Mouse (Mus musculus) neural tube, embryonic 12.5 days (tissue): ENCODE data around the gene Mrps33. TPM values are rescaled to one million over a fixed set of nuclear protein-coding genes. Genes with fewer than 3 reads are reported as not detected.

Source experiments
- ATAC-seq: fragments of 200-750 bp; cut with Nextera tagmentation; 2 replicates; pipeline ENCODE4 v1.8.0; 2017; ENCODE audit warnings: low read depth, mild to moderate bottlenecking, moderate TSS enrichment, moderate library complexity; ENCODE audit not compliant: low FRiP score
- H3K27ac ChIP-seq: fragments of 300-500 bp; sonication (generic); 2 replicates; pipeline ENCODE4 v1.5.1; 2016
- H3K27me3 ChIP-seq: fragments of 300-500 bp; sonication (generic); replicated peaks from 2 replicates; pipeline ENCODE4 v1.6.1; 2016; ENCODE audit warnings: mild to moderate bottlenecking
- H3K36me3 ChIP-seq: fragments of 300-500 bp; sonication (generic); 2 replicates; pipeline ENCODE4 v1.6.1; 2016; ENCODE audit warnings: mild to moderate bottlenecking
- H3K4me1 ChIP-seq: fragments of 300-500 bp; sonication (generic); 2 replicates; pipeline ENCODE4 v1.6.1; 2016
- H3K4me2 ChIP-seq: fragments of 300-500 bp; sonication (generic); replicated peaks from 2 replicates; pipeline ENCODE4 v1.6.1; 2016; ENCODE audit warnings: mild to moderate bottlenecking
- H3K4me3 ChIP-seq: fragments of 300-500 bp; sonication (generic); 2 replicates; pipeline ENCODE4 v1.5.1; 2016
- H3K9ac ChIP-seq: fragments of 300-500 bp; sonication (generic); 2 replicates; pipeline ENCODE4 v1.6.1; 2016; ENCODE audit warnings: mild to moderate bottlenecking
- H3K9me3 ChIP-seq: fragments of 300-500 bp; sonication (generic); 2 replicates; pipeline ENCODE4 v1.6.1; 2016; ENCODE audit warnings: mild to moderate bottlenecking
- WGBS: fragments of 180-500 bp; shearing (Covaris S2); methylation state at CpG from one replicate; pipeline ENCODE4 v1.1.7; 2016; 5-methylcytosine and 5-hydroxymethylcytosine counted together
- polyA plus RNA-seq: library from polyadenylated mRNA; unstranded; fragments of >200 nt; fragmentation: Nextera tagmentation; extraction: Ambion mirVana; gene quantifications from 2 replicates; pipeline ENCODE4 v1.2.1, GENCODE M21; 2016

The Mrps33 gene
- 231 and 233 TPM in 2 replicates for polyA plus RNA-seq

- H3K36me3 ChIP-seq = no peaks in the 10 kb centered on the region
- no peaks in the 10 kb centered on the region for H3K9me3 ChIP-seq
- under 1% methylated on average over 40 of the region's 40 CpGs for WGBS
- peak within 1 kb of the TSS; percentile 68 for H3K4me2 ChIP-seq
- peak within 1 kb of the TSS; percentile 65 for H3K4me3 ChIP-seq
- peak; percentile 95 for ATAC-seq
- no peak within 1 kb of the TSS for H3K27ac ChIP-seq
- peaks cover 8% of the 10 kb centered on the region for H3K4me1 ChIP-seq
- H3K9ac ChIP-seq = peak within 1 kb of the TSS; percentile 63
- no peaks in the 10 kb centered on the region for H3K27me3 ChIP-seq
Observed at GRCm38 (mm10) chr6:39810612-39811116, at the start of gene Mrps33. Mrps33 (minus strand) TSS chr6:39810988.

DNA sequence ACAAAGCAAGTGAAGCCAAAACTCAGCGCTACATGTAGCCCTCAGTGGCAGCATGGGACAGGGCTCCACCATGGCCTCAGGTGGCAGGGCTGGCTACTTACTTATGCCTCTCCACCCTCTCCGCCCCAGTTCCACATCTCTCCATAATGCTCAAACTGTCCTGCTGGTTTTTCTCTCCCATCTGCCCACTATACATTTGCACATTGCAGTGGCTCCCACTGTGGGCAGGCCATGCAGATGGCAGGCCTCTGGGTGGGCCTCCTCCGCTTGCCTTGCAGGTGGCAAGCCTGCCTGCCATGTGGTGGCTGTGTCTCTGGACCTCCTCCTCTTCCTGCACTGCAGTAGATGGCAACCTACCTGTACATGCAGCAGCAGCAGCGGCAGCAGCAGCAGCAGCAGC is 38.9 kb upstream of the Mrps33 start:
- Histone ChIP-seq H3K27ac (no peak overlapping the region), H3K4me2 (no peak overlapping the region), H3K4me1 (no peaks in the 10 kb centered on the region), H3K27me3 (no peaks in the 10 kb centered on the region), H3K9me3 (no peaks in the 10 kb centered on the region), H3K36me3 (no peaks in the 10 kb centered on the region), H3K9ac (no peak overlapping the region), H3K4me3 (no peak overlapping the region)
- ATAC-seq = no peak
- WGBS = 89% methylated on average over 4 of the region's 4 CpGs

DNA sequence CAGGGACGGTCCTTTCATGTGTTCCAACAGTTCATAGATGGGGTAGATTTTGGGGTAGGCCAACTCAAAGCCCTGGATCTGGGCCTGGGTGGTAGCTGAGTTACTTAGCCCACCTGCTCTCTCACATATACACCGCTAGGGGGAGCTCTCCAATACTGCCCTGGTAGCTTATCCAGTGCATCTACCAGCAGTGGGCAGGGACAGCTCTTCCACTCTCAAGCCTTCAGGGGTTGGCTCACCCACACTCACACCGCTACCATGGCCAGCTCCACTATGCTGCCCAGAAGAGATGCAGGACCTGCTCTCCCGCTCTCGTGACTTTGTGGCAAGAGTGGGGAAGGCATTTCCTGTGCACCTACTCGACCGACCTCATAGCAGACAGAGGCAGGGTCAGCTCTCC is 38.0 kb upstream of the Mrps33 start:
- WGBS = 55% methylated on average over 7 of the region's 7 CpGs
- Histone ChIP-seq H3K4me1 (no peaks in the 10 kb centered on the region), H3K27me3 (no peaks in the 10 kb centered on the region), H3K4me2 (no peak overlapping the region), H3K4me3 (no peak overlapping the region), H3K9me3 (no peaks in the 10 kb centered on the region), H3K36me3 (no peaks in the 10 kb centered on the region), H3K27ac (no peak overlapping the region), H3K9ac (no peak overlapping the region)
- no peak for ATAC-seq

DNA sequence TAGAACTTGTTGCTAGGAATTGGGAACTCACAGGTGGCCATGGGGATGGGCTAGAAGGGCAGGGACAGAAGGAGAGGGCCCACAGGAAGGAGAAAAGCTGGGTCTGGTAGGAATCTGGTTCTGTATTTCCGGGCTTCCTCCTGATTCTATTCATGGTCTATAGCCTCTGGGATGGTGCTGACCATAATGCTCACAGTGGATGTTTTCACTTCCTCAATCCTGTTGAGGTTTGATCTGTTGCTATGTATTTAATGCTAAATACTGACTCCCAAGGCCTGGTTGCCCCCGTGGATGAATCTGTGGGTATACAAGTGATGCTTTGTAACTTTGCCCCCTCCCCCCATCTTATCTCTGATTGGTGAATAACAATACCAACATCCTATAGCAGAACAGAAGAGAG is 36.8 kb upstream of the Mrps33 start:
- Histone ChIP-seq H3K36me3 (no peaks in the 10 kb centered on the region), H3K27ac (no peak overlapping the region), H3K9ac (no peak overlapping the region), H3K4me3 (no peak overlapping the region), H3K4me1 (no peaks in the 10 kb centered on the region), H3K27me3 (no peaks in the 10 kb centered on the region), H3K9me3 (0 out of 2 replicates have a peak, but pooled peaks cover 3% of the 10 kb centered on the region), H3K4me2 (no peak overlapping the region)
- WGBS = 77% methylated on average over 2 of the region's 2 CpGs
- no peak for ATAC-seq

GRCm38 (mm10) chr6:39843698-39844342 is 33.0 kb upstream of the Mrps33 start:
- Histone ChIP-seq H3K4me2 (no peak overlapping the region), H3K9ac (no peak overlapping the region), H3K4me3 (no peak overlapping the region), H3K36me3 (no peaks in the 10 kb centered on the region), H3K9me3 (0 out of 2 replicates have a peak, but pooled peaks cover 3% of the 10 kb centered on the region), H3K27me3 (no peaks in the 10 kb centered on the region), H3K4me1 (no peaks in the 10 kb centered on the region), H3K27ac (no peak overlapping the region)
- 92% methylated on average over 14 of the region's 14 CpGs for WGBS
- ATAC-seq = no peak

- H3K9ac ChIP-seq = no peak overlapping the region
- no peaks in the 10 kb centered on the region for H3K4me1 ChIP-seq
- no peak for ATAC-seq
- no peaks in the 10 kb centered on the region for H3K9me3 ChIP-seq
- no peak overlapping the region for H3K4me2 ChIP-seq
- H3K27me3 ChIP-seq = no peaks in the 10 kb centered on the region
- H3K4me3 ChIP-seq = no peak overlapping the region
- 95% methylated on average over 5 of the region's 5 CpGs for WGBS
- H3K36me3 ChIP-seq = no peaks in the 10 kb centered on the region
- no peak overlapping the region for H3K27ac ChIP-seq
Observed at GRCm38 (mm10) chr6:39828736-39829135, 17.9 kb upstream of the Mrps33 start.

DNA sequence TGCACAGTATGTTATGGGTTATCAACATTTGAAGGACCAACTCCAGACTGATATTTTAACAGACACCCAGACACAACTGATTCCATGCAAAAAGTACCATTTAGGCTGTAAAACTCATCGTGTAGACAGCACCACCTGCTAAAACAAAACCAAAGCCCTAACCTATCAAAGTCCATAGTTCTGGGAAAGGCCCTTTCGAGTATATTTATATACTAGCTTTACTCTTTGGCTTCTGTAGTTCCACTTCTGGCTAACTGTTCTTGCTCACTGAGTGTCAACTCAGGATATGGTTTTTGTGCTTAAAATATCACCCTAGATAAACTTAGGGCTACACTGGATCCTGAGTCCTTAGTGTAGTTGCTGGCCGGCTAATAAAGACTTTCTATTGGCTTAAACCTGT is 10.5 kb upstream of the Mrps33 start:
- Histone ChIP-seq H3K4me3 (no peak overlapping the region), H3K4me2 (no peak overlapping the region), H3K9ac (no peak overlapping the region), H3K4me1 (no peaks in the 10 kb centered on the region), H3K36me3 (no peaks in the 10 kb centered on the region), H3K27ac (no peak overlapping the region), H3K27me3 (no peaks in the 10 kb centered on the region), H3K9me3 (no peaks in the 10 kb centered on the region)
- ATAC-seq = no peak
- 86% methylated on average over 3 of the region's 3 CpGs for WGBS

GRCm38 (mm10) chr6:39818922-39819321 is 8.1 kb upstream of the Mrps33 start:
- Histone ChIP-seq H3K9me3 (no peaks in the 10 kb centered on the region), H3K4me1 (no peaks in the 10 kb centered on the region), H3K4me3 (no peak overlapping the region), H3K27ac (no peak overlapping the region), H3K4me2 (no peak overlapping the region), H3K27me3 (no peaks in the 10 kb centered on the region), H3K36me3 (no peaks in the 10 kb centered on the region), H3K9ac (no peak overlapping the region)
- 44% methylated on average over 4 of the region's 4 CpGs for WGBS
- no peak for ATAC-seq

GRCm38 (mm10) chr6:39808511-39808910 is 2.3 kb downstream of the Mrps33 start:
- 73% methylated on average over 5 of the region's 5 CpGs for WGBS

DNA sequence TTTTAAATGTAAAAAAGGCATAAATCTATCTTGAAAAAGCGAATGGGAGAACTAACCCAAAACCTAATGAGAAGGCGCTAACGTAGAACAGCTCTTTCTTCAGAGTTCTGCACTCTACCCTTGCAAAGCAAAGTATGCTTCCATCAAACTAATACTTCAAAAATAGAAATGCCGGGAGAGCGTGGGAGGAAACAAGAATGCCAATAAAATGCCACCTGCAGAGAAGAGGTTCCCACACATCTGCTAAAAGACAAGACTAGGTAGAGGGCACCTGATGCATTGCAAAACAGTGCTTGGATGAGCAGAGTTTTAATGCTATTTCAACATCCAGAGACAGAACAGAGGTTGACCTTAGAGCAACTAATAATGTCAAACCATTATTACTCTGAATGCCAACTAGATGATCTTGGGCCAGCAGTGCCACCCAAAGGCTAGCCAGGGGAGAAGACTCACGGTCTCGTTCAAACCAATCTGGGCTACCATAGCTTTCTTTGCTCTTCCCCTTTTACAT is 3.7 kb downstream of the Mrps33 start:
- H3K4me2 ChIP-seq = no peak overlapping the region
- peaks cover 10% of the 10 kb centered on the region for H3K4me1 ChIP-seq
- H3K4me3 ChIP-seq = no peak overlapping the region
- H3K27ac ChIP-seq = no peak overlapping the region
- no peaks in the 10 kb centered on the region for H3K9me3 ChIP-seq
- no peaks in the 10 kb centered on the region for H3K27me3 ChIP-seq
- 94% methylated on average over 7 of the region's 7 CpGs for WGBS
- H3K36me3 ChIP-seq = peaks cover 12% of the 10 kb centered on the region
- no peak for ATAC-seq
- H3K9ac ChIP-seq = no peak overlapping the region

More at GRCm38 (mm10) chr6:39808511-39808910, 2.3 kb downstream of the Mrps33 start:
- Histone ChIP-seq H3K4me2 (no peak overlapping the region), H3K4me1 (peaks cover 10% of the 10 kb centered on the region), H3K9me3 (no peaks in the 10 kb centered on the region), H3K9ac (no peak overlapping the region), H3K27ac (no peak overlapping the region), H3K4me3 (no peak overlapping the region), H3K36me3 (peaks cover 4% of the 10 kb centered on the region; the same call in 1 of the 2 replicates), H3K27me3 (no peaks in the 10 kb centered on the region)
- no peak for ATAC-seq

DNA sequence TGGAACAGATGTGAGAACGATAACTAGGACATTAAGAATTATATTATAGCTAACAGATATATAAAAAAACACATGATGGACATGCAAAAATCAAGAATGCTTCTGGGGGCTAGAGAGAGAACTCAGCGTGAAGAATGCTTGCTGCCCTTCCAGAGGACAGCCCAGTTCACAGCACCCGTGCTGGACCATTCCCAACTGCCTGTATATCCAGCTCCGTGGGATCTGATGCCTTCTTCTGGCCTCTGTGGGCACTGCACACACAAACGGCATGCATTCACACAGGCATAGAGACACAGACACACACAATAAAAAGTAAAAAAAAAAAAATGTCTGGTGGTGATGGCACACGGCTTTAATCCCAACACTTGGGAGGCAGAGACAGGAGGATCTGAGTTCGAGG is 4.5 kb downstream of the Mrps33 start:
- Histone ChIP-seq H3K4me3 (no peak overlapping the region), H3K27me3 (no peaks in the 10 kb centered on the region), H3K36me3 (peaks cover 16% of the 10 kb centered on the region), H3K9me3 (no peaks in the 10 kb centered on the region), H3K4me2 (no peak overlapping the region), H3K27ac (no peak overlapping the region; the same call in 1 of the 2 replicates), H3K9ac (no peak overlapping the region), H3K4me1 (peaks cover 10% of the 10 kb centered on the region)
- 71% methylated on average over 7 of the region's 7 CpGs for WGBS
- ATAC-seq = no peak

DNA sequence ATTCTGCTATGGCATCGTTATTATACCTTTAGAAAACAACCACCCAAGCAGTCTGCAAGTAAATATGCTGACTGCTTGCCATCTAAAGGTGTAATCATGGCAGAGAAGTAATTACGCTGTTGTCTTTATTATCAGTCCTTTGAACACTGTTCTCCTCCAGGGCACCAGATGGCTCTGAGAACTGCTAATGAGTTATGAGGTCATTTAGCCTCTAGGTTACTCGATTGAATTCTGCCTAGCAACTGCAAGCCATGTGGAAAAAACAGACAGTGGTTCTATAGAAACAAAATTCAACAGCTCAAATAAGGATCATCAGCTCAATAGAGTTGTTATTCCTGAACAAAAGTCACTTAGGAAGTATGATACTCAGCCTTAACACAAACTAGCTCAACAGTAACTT is 4.9 kb downstream of the Mrps33 start:
- H3K4me1 ChIP-seq = peaks cover 10% of the 10 kb centered on the region
- H3K4me3 ChIP-seq = no peak overlapping the region
- no peak overlapping the region for H3K4me2 ChIP-seq
- H3K9ac ChIP-seq = no peak overlapping the region
- 17% methylated on average over 3 of the region's 3 CpGs for WGBS
- H3K9me3 ChIP-seq = no peaks in the 10 kb centered on the region
- peak; percentile 65 for ATAC-seq
- peaks cover 20% of the 10 kb centered on the region for H3K36me3 ChIP-seq
- peak overlapping the region; percentile 53; the same call in 1 of the 2 replicates for H3K27ac ChIP-seq
- H3K27me3 ChIP-seq = no peaks in the 10 kb centered on the region

- ATAC-seq = no peak
- Histone ChIP-seq H3K27me3 (no peaks in the 10 kb centered on the region), H3K9me3 (no peaks in the 10 kb centered on the region), H3K9ac (no peak overlapping the region), H3K4me3 (no peak overlapping the region), H3K4me1 (peaks cover 6% of the 10 kb centered on the region), H3K27ac (no peak overlapping the region), H3K36me3 (peaks cover 30% of the 10 kb centered on the region), H3K4me2 (no peak overlapping the region)
- 93% methylated on average over 7 of the region's 7 CpGs for WGBS
Observed at GRCm38 (mm10) chr6:39800977-39801376, 9.8 kb downstream of the Mrps33 start.
